Mouse (Mus musculus) ES-E14 (cell line): ENCODE measurements at regions not wholly inside any gene's neighbourhood (a gene's known extent, or its start where the extent isn't known, plus 50 kb on each side); places are given as distances from the start of the nearest gene placed in this dataset.

Experiments used
- CHD2 ChIP-seq: IDR thresholded peaks from 2 replicates; pipeline ENCODE4 v1.6.1; 2014; ENCODE audit warnings: mild to moderate bottlenecking, low read depth, low read length, inconsistent platforms
- HCFC1 ChIP-seq: IDR thresholded peaks from 2 replicates; pipeline ENCODE4 v1.6.1; 2012; ENCODE audit warnings: low read length, inconsistent platforms, borderline replicate concordance; ENCODE audit not compliant: insufficient read depth
- MAFK ChIP-seq: IDR thresholded peaks from 2 replicates; pipeline ENCODE4 v1.6.1; 2014; ENCODE audit warnings: mild to moderate bottlenecking, low read depth, low read length, inconsistent platforms; ENCODE audit not compliant: insufficient read depth
- ZC3H11A ChIP-seq: IDR thresholded peaks from 2 replicates; pipeline ENCODE4 v1.6.1; 2012; ENCODE audit warnings: low read depth, mild to moderate bottlenecking, inconsistent platforms, low read length, borderline replicate concordance
- ZNF384 ChIP-seq: IDR thresholded peaks from 2 replicates; pipeline ENCODE4 v1.6.1; 2012; ENCODE audit warnings: low read depth, low read length, inconsistent platforms

DNA sequence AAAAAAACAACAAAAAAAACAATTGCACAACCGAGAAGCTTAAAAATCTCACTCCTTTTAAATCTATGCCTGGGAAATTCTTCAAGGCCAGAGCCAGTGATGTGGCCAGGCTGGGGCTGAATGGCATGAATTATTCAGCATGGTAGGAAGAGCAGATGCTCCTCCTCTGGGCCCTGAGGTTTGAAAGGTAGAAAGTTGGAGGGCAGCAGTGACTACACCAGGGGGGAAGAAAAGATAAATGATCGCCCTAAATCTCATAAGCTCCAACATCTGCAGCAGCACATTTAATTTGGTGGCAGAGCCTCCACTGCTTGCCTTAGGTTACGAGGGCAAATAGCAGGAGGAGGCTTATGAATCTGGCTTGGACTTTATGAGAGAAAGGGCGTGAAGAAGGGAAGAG lies 455.1 kb downstream of the Cbln4 start:
- TF ChIP-seq HCFC1 (no peak), ZC3H11A (no peak), MAFK (no peak), ZNF384 (no peak), CHD2 (no peak)
